Mouse (Mus musculus) forebrain, embryonic 12.5 days (tissue): ENCODE measurements around the gene Esrrb. TPM values are rescaled to one million over a fixed set of nuclear protein-coding genes. Genes with fewer than 3 reads are reported as not detected.

Source experiments
- ATAC-seq: fragments of 200-750 bp; cut with Nextera tagmentation; 2 replicates; pipeline ENCODE4 v1.8.0; 2017; ENCODE audit warnings: moderate TSS enrichment; ENCODE audit not compliant: low FRiP score
- H3K27ac ChIP-seq: fragments of 300-500 bp; sonication (generic); 2 replicates; pipeline ENCODE4 v1.5.1; 2016; ENCODE audit warnings: mild to moderate bottlenecking
- H3K27me3 ChIP-seq: fragments of 300-500 bp; sonication (generic); 2 replicates; pipeline ENCODE4 v1.6.1; 2016; ENCODE audit warnings: mild to moderate bottlenecking
- H3K36me3 ChIP-seq: fragments of 300-500 bp; sonication (generic); replicated peaks from 2 replicates; pipeline ENCODE4 v1.6.1; 2016; ENCODE audit warnings: mild to moderate bottlenecking
- H3K4me1 ChIP-seq: fragments of 300-500 bp; sonication (generic); 2 replicates; pipeline ENCODE4 v1.6.1; 2016
- H3K4me2 ChIP-seq: fragments of 300-500 bp; sonication (generic); 2 replicates; pipeline ENCODE4 v1.6.1; 2016; ENCODE audit warnings: mild to moderate bottlenecking, moderate library complexity
- H3K4me3 ChIP-seq: fragments of 300-500 bp; sonication (generic); replicated peaks from 2 replicates; pipeline ENCODE4 v1.5.1; 2016; ENCODE audit warnings: mild to moderate bottlenecking
- H3K9ac ChIP-seq: fragments of 300-500 bp; sonication (generic); 2 replicates; pipeline ENCODE4 v1.6.1; 2016; ENCODE audit warnings: mild to moderate bottlenecking
- H3K9me3 ChIP-seq: fragments of 300-500 bp; sonication (generic); 2 replicates; pipeline ENCODE4 v1.6.1; 2016
- WGBS: fragments of 180-500 bp; shearing (Covaris S2); methylation state at CpG from one replicate; pipeline ENCODE4 v1.1.7; 2016; 5-methylcytosine and 5-hydroxymethylcytosine counted together
- polyA plus RNA-seq: library from polyadenylated mRNA; unstranded; fragments of >200 nt; fragmentation: Nextera tagmentation; extraction: Ambion mirVana; gene quantifications from 2 replicates; pipeline ENCODE4 v1.2.1, GENCODE M21; 2016

Esrrb gene
- 0.21 and 0.41 TPM in 2 replicates for polyA plus RNA-seq

- Histone ChIP-seq H3K4me1 (peaks cover 40% of the 10 kb centered on the region), H3K27ac (no peak within 1 kb of the TSS), H3K4me3 (no peak within 1 kb of the TSS), H3K36me3 (no peaks in the 10 kb centered on the region), H3K9ac (no peak within 1 kb of the TSS), H3K4me2 (0 out of 2 replicates have a peak within 1 kb of the TSS, but pooled peaks have one; percentile 6), H3K27me3 (peaks cover 31% of the 10 kb centered on the region), H3K9me3 (no peaks in the 10 kb centered on the region)
- peak; percentile 30; the same call in 1 of the 2 replicates for ATAC-seq
- WGBS = 30% methylated on average over 22 of the region's 22 CpGs
Measured at GRCm38 (mm10) chr12:86360696-86361631, at the start of gene Esrrb. Esrrb (plus strand) TSS chr12:86361117.

- WGBS = 19% methylated on average over 12 of the region's 12 CpGs
- Histone ChIP-seq H3K27me3 (peaks cover 39% of the 10 kb centered on the region), H3K36me3 (no peaks in the 10 kb centered on the region), H3K4me1 (peaks cover 13% of the 10 kb centered on the region; the same call in 1 of the 2 replicates), H3K9ac (no peak overlapping the region), H3K4me3 (no peak overlapping the region), H3K4me2 (peak overlapping the region; percentile 2; the same call in 1 of the 2 replicates), H3K9me3 (no peaks in the 10 kb centered on the region), H3K27ac (no peak overlapping the region)
- no peak for ATAC-seq
Measured at GRCm38 (mm10) chr12:86320629-86321028, 40.3 kb upstream of the Esrrb start.

GRCm38 (mm10) chr12:86324297-86324696, 36.6 kb upstream of the Esrrb start:
- Histone ChIP-seq H3K4me3 (no peak overlapping the region), H3K9me3 (no peaks in the 10 kb centered on the region), H3K27me3 (peaks cover 42% of the 10 kb centered on the region), H3K36me3 (no peaks in the 10 kb centered on the region), H3K4me1 (peaks cover 16% of the 10 kb centered on the region; the same call in 1 of the 2 replicates), H3K4me2 (no peak overlapping the region), H3K9ac (no peak overlapping the region), H3K27ac (no peak overlapping the region)
- WGBS = 55% methylated on average over 3 of the region's 3 CpGs
- no peak for ATAC-seq

- H3K36me3 ChIP-seq = no peaks in the 10 kb centered on the region
- H3K27ac ChIP-seq = no peak overlapping the region
- peaks cover 22% of the 10 kb centered on the region for H3K4me1 ChIP-seq
- no peak overlapping the region for H3K4me2 ChIP-seq
- 60% methylated on average over 4 of the region's 4 CpGs for WGBS
- H3K27me3 ChIP-seq = peaks cover 22% of the 10 kb centered on the region; the same call in 1 of the 2 replicates
- no peak overlapping the region for H3K9ac ChIP-seq
- H3K4me3 ChIP-seq = no peak overlapping the region
- no peaks in the 10 kb centered on the region for H3K9me3 ChIP-seq
- ATAC-seq = no peak
Measured at GRCm38 (mm10) chr12:86329813-86330212, 31.1 kb upstream of the Esrrb start.

- WGBS = 73% methylated on average over 9 of the region's 9 CpGs
- no peak overlapping the region for H3K9ac ChIP-seq
- H3K4me3 ChIP-seq = no peak overlapping the region
- ATAC-seq = peak; percentile 53
- H3K4me1 ChIP-seq = peaks cover 22% of the 10 kb centered on the region
- H3K27me3 ChIP-seq = peaks cover 21% of the 10 kb centered on the region; the same call in 1 of the 2 replicates
- no peaks in the 10 kb centered on the region for H3K9me3 ChIP-seq
- no peaks in the 10 kb centered on the region for H3K36me3 ChIP-seq
- H3K4me2 ChIP-seq = no peak overlapping the region
- H3K27ac ChIP-seq = no peak overlapping the region
Measured at GRCm38 (mm10) chr12:86330684-86331083, 30.2 kb upstream of the Esrrb start.

GRCm38 (mm10) chr12:86331248-86331647, 29.7 kb upstream of the Esrrb start:
- H3K27me3 ChIP-seq = peaks cover 16% of the 10 kb centered on the region; the same call in 1 of the 2 replicates
- H3K36me3 ChIP-seq = no peaks in the 10 kb centered on the region
- H3K4me3 ChIP-seq = no peak overlapping the region
- peaks cover 5% of the 10 kb centered on the region; the same call in 1 of the 2 replicates for H3K9me3 ChIP-seq
- no peak overlapping the region for H3K4me2 ChIP-seq
- no peak for ATAC-seq
- WGBS = 34% methylated on average over 10 of the region's 10 CpGs
- H3K27ac ChIP-seq = no peak overlapping the region
- H3K9ac ChIP-seq = no peak overlapping the region
- peaks cover 22% of the 10 kb centered on the region for H3K4me1 ChIP-seq

GRCm38 (mm10) chr12:86336209-86336608, 24.7 kb upstream of the Esrrb start:
- 91% methylated on average over 3 of the region's 3 CpGs for WGBS
- no peak for ATAC-seq
- Histone ChIP-seq H3K36me3 (no peaks in the 10 kb centered on the region), H3K27me3 (peaks cover 9% of the 10 kb centered on the region; the same call in 1 of the 2 replicates), H3K4me2 (no peak overlapping the region), H3K4me3 (no peak overlapping the region), H3K9me3 (peaks cover 5% of the 10 kb centered on the region; the same call in 1 of the 2 replicates), H3K4me1 (peaks cover 24% of the 10 kb centered on the region; the same call in 1 of the 2 replicates), H3K27ac (no peak overlapping the region), H3K9ac (no peak overlapping the region)

- peaks cover 9% of the 10 kb centered on the region; the same call in 1 of the 2 replicates for H3K27me3 ChIP-seq
- peaks cover 17% of the 10 kb centered on the region; the same call in 1 of the 2 replicates for H3K4me1 ChIP-seq
- 0 out of 2 replicates have a peak overlapping the region, but pooled peaks have one; percentile 19 for H3K27ac ChIP-seq
- no peak overlapping the region for H3K4me2 ChIP-seq
- H3K4me3 ChIP-seq = no peak overlapping the region
- WGBS = 37% methylated on average over 7 of the region's 7 CpGs
- no peaks in the 10 kb centered on the region for H3K36me3 ChIP-seq
- no peak overlapping the region for H3K9ac ChIP-seq
- peaks cover 5% of the 10 kb centered on the region; the same call in 1 of the 2 replicates for H3K9me3 ChIP-seq
- ATAC-seq = no peak
Measured at GRCm38 (mm10) chr12:86336887-86337286, 24.0 kb upstream of the Esrrb start.

- peaks cover 6% of the 10 kb centered on the region; the same call in 1 of the 2 replicates for H3K27me3 ChIP-seq
- 71% methylated on average over 8 of the region's 8 CpGs for WGBS
- ATAC-seq = no peak
- H3K9me3 ChIP-seq = no peaks in the 10 kb centered on the region
- H3K4me2 ChIP-seq = no peak overlapping the region
- no peaks in the 10 kb centered on the region for H3K36me3 ChIP-seq
- H3K9ac ChIP-seq = no peak overlapping the region
- no peak overlapping the region for H3K4me3 ChIP-seq
- H3K27ac ChIP-seq = 0 out of 2 replicates have a peak overlapping the region, but pooled peaks have one; percentile 25
- peaks cover 13% of the 10 kb centered on the region for H3K4me1 ChIP-seq
Measured at GRCm38 (mm10) chr12:86349477-86349876, 11.4 kb upstream of the Esrrb start.

GRCm38 (mm10) chr12:86359406-86359805, 1.5 kb upstream of the Esrrb start:
- WGBS = 75% methylated on average over 6 of the region's 6 CpGs
- Histone ChIP-seq H3K9ac (no peak overlapping the region), H3K27me3 (peaks cover 23% of the 10 kb centered on the region), H3K36me3 (no peaks in the 10 kb centered on the region), H3K9me3 (no peaks in the 10 kb centered on the region), H3K4me3 (no peak overlapping the region), H3K27ac (no peak overlapping the region), H3K4me1 (peaks cover 25% of the 10 kb centered on the region), H3K4me2 (no peak overlapping the region)
- no peak for ATAC-seq

- ATAC-seq = no peak
- WGBS = 83% methylated on average over 8 of the region's 8 CpGs
Measured at GRCm38 (mm10) chr12:86359873-86360272, 1.0 kb upstream of the Esrrb start.

GRCm38 (mm10) chr12:86364285-86364684, 3.4 kb downstream of the Esrrb start:
- Histone ChIP-seq H3K9me3 (no peaks in the 10 kb centered on the region), H3K27ac (0 out of 2 replicates have a peak overlapping the region, but pooled peaks have one; percentile 19), H3K9ac (no peak overlapping the region), H3K36me3 (no peaks in the 10 kb centered on the region), H3K27me3 (peaks cover 40% of the 10 kb centered on the region), H3K4me3 (no peak overlapping the region), H3K4me1 (peaks cover 51% of the 10 kb centered on the region), H3K4me2 (0 out of 2 replicates have a peak overlapping the region, but pooled peaks have one; percentile 13)
- WGBS = 11% methylated on average over 5 of the region's 5 CpGs
- ATAC-seq = 0 out of 2 replicates have a peak, but pooled peaks have one; percentile 36

More at GRCm38 (mm10) chr12:86359873-86360272, 1.0 kb upstream of the Esrrb start:
- Histone ChIP-seq H3K4me2 (no peak overlapping the region), H3K4me3 (no peak overlapping the region), H3K4me1 (peaks cover 29% of the 10 kb centered on the region), H3K9me3 (no peaks in the 10 kb centered on the region), H3K27me3 (peaks cover 23% of the 10 kb centered on the region), H3K27ac (no peak overlapping the region), H3K36me3 (no peaks in the 10 kb centered on the region), H3K9ac (no peak overlapping the region)
